Mouse (Mus musculus) stomach, embryonic 15.5 days (tissue): Measurements from ENCODE around the gene Klc4. TPM values are rescaled to one million over a fixed set of nuclear protein-coding genes. Genes with fewer than 3 reads are reported as not detected.

Experiments used
- ATAC-seq: fragments of 200-750 bp; cut with Nextera tagmentation; 2 replicates; pipeline ENCODE4 v1.8.0; 2017; ENCODE audit warnings: low read depth, moderate number of reproducible peaks, moderate TSS enrichment; ENCODE audit not compliant: insufficient read depth, low FRiP score
- H3K27ac ChIP-seq: fragments of 300-500 bp; sonication (generic); 2 replicates; pipeline ENCODE4 v1.5.1; 2015; ENCODE audit warnings: mild to moderate bottlenecking, inconsistent platforms
- H3K27me3 ChIP-seq: fragments of 300-500 bp; sonication (generic); replicated peaks from 2 replicates; pipeline ENCODE4 v1.6.1; 2015; ENCODE audit warnings: inconsistent platforms
- H3K36me3 ChIP-seq: fragments of 300-500 bp; sonication (generic); 2 replicates; pipeline ENCODE4 v1.6.1; 2015; ENCODE audit warnings: inconsistent platforms
- H3K4me1 ChIP-seq: fragments of 300-500 bp; sonication (generic); 2 replicates; pipeline ENCODE4 v1.6.1; 2015; ENCODE audit warnings: inconsistent platforms
- H3K4me2 ChIP-seq: fragments of 300-500 bp; sonication (generic); 2 replicates; pipeline ENCODE4 v1.6.1; 2015; ENCODE audit warnings: mild to moderate bottlenecking, inconsistent platforms
- H3K4me3 ChIP-seq: fragments of 300-500 bp; sonication (generic); replicated peaks from 2 replicates; pipeline ENCODE4 v1.5.1; 2015; ENCODE audit warnings: inconsistent platforms
- H3K9ac ChIP-seq: fragments of 300-500 bp; sonication (generic); 2 replicates; pipeline ENCODE4 v1.6.1; 2015; ENCODE audit warnings: inconsistent platforms
- H3K9me3 ChIP-seq: fragments of 300-500 bp; sonication (generic); 2 replicates; pipeline ENCODE4 v1.6.1; 2016; ENCODE audit warnings: inconsistent platforms
- WGBS: fragments of 180-500 bp; shearing (Covaris S2); methylation state at CpG from one replicate; pipeline ENCODE4 v1.1.7; 2015; 5-methylcytosine and 5-hydroxymethylcytosine counted together
- polyA plus RNA-seq: library from polyadenylated mRNA; unstranded; fragments of >200 nt; fragmentation: Nextera tagmentation; extraction: Ambion mirVana; gene quantifications from 2 replicates; pipeline ENCODE4 v1.2.1, GENCODE M21; 2015

The Klc4 gene
- polyA plus RNA-seq, 1 experiment from 2014 or later = 38.4 TPM

DNA sequence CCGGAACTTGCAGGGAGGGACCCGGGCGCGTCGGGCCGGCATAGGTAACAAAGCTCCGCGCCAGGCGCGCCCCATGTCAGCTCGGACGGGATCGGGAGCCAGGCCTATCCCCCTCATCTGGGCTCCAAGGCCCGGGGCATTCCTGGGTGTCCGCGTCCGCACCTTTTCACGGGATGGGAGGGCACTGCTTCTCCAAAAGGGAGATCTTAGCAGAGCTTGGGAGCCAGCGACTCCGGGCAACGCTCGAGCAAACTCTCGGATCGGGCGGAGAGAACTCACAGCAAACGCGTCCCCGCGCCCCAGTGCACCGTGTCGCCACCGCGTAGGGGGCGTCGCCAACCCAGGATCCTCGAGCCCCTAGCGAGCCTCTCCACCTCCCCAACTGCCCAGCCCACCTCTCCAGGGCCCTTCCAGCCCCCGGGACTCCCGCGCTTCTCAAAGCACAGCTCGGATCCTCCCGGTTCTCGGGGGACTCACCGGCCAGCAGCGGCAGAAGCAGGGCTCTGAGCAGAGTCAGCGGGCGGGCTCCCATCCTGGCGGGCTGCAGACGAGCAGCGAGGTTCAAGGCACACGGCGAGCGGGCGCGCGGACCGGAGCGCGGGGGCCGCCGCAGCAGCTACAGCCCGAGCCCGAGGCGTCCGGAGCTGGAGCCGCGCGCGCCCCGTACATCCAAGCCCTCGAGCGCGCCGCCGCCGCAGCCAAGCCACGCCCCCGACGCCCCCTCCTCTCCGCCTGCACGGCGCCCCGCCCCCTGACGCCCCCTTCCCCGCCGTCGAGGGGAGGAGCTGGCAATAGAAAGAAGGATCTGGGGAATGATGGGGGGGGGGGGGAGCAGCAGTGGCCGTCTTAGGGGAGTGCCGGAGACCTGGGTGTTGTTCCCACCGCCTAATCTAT is 16.8 kb downstream of the Klc4 start, which contains the start of gene Ptk7:
Gene Ptk7, minus strand, starts transcription at position 714 of the 894 bp plus-strand sequence.
- H3K4me1 ChIP-seq = peaks cover 55% of the 10 kb centered on the region
- H3K27me3 ChIP-seq = no peaks in the 10 kb centered on the region
- ATAC-seq = peak; percentile 61
- no peaks in the 10 kb centered on the region for H3K9me3 ChIP-seq
- under 1% methylated on average over 79 of the region's 90 CpGs for WGBS
- H3K27ac ChIP-seq = peak within 1 kb of the TSS; percentile 96
- peak within 1 kb of the TSS; percentile 71 for H3K4me2 ChIP-seq
- H3K36me3 ChIP-seq = peaks cover 11% of the 10 kb centered on the region
- peak within 1 kb of the TSS; percentile 97 for H3K9ac ChIP-seq
- H3K4me3 ChIP-seq = peak within 1 kb of the TSS; percentile 89

DNA sequence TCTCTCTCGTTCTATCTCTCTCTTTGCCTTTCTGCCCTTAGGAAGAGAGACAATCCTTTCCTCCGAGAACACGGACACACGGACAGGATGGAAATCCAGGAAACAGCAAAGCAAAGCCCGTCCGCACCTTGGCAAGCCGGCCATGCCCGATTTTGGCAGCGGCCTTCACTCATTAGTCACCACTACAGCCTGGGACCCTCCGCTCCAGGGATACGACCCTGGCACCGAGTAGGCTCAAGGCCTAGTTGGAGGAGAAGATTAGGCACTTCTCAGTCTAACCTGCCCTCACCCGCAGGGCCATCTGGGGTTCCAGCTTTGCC is 17.4 kb downstream of the Klc4 start:
- Histone ChIP-seq H3K27me3 (no peaks in the 10 kb centered on the region), H3K4me3 (peak overlapping the region; percentile 89), H3K36me3 (peaks cover 5% of the 10 kb centered on the region), H3K27ac (peak overlapping the region; percentile 96), H3K9ac (peak overlapping the region; percentile 97), H3K4me1 (peaks cover 60% of the 10 kb centered on the region), H3K4me2 (peak overlapping the region; percentile 71), H3K9me3 (no peaks in the 10 kb centered on the region)
- no peak for ATAC-seq
- WGBS = under 1% methylated on average over 13 of the region's 13 CpGs

DNA sequence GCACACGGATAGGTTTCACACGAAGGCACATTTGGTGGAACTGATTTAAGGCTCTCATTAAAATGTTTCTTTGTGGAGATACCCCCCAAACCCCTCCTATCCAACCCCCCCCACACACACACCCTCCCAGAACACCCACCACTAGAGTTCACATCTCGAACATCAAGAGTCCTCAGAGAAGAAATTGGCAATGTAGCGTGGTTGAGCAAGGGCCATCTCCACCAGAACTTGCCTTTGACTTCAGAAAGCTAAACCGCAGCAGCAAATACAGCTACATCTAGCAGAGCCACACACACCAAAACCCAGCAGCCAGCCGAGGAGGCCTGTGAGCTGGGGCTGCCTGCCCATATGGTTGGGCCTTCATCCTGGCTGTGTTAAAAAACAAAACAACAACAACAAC is 18.4 kb downstream of the Klc4 start:
- peak overlapping the region; percentile 96; the same call in 1 of the 2 replicates for H3K27ac ChIP-seq
- H3K9me3 ChIP-seq = no peaks in the 10 kb centered on the region
- 30% methylated on average over 6 of the region's 6 CpGs for WGBS
- H3K4me2 ChIP-seq = peak overlapping the region; percentile 71
- peaks cover 69% of the 10 kb centered on the region for H3K4me1 ChIP-seq
- H3K36me3 ChIP-seq = peaks cover 4% of the 10 kb centered on the region; the same call in 1 of the 2 replicates
- no peak for ATAC-seq
- H3K4me3 ChIP-seq = peak overlapping the region; percentile 89
- H3K9ac ChIP-seq = peak overlapping the region; percentile 97; the same call in 1 of the 2 replicates
- H3K27me3 ChIP-seq = no peaks in the 10 kb centered on the region

DNA sequence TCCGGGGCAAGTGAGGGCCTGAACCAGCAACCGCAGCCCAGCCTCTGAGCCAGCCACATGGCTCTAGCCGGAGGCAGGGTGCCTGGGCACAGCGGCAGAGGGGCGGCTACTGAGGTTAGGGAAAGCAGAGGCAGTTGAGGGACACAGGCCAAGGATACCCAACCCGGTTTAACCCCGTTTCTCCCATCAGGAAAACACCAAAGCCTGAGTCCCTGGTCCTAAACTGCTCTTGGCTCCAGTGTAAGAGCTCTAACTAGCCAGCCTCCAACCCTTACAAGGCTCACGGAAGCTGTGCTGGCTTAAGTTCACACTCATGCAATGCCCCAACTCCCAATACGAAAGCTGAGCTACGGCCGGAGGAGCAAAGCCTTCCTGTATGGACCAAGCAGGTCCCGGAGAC is 21.2 kb downstream of the Klc4 start:
- Histone ChIP-seq H3K36me3 (no peaks in the 10 kb centered on the region), H3K27ac (peak overlapping the region; percentile 74), H3K9ac (no peak overlapping the region), H3K4me3 (no peak overlapping the region), H3K4me2 (peak overlapping the region; percentile 25), H3K9me3 (no peaks in the 10 kb centered on the region), H3K27me3 (no peaks in the 10 kb centered on the region), H3K4me1 (peaks cover 75% of the 10 kb centered on the region)
- 59% methylated on average over 12 of the region's 12 CpGs for WGBS
- ATAC-seq = no peak

DNA sequence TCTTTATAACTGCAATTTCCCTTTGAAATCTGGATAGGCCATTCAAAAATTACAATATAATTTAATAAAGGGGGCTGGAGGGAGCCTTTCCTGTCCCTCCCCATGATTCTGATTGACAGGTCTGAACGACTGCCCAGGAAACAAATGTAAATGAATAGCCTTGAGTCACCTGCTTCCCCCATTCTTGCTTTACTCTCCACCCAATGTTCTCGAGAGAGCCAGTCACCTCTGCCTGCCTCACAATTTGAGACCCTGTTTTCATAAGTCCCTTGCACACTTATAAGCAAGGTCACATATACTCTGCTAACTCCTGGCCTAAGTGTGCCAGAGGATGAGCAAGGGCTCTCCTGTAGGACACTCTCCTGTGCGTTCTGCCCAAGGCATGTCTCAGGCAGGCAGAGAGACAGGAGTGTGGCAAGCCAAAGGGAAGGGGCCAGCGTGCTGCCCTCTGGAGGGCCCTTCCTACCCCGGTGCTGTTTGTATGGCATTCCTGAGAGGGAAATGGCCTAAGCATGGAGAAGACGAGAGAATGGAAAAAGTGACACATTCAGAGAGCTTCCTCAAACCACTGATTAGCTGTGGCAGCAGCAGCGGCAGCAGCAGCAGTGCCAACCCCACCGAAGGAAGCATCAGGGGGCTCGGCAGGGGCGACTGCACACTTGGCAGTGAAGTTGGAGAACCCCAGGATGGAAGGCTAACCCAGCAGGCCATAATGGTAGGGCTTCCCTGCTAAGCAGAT is 21.8 kb downstream of the Klc4 start:
- Histone ChIP-seq H3K9me3 (no peaks in the 10 kb centered on the region), H3K9ac (no peak overlapping the region), H3K4me1 (peaks cover 81% of the 10 kb centered on the region), H3K4me2 (peak overlapping the region; percentile 25), H3K4me3 (no peak overlapping the region), H3K27ac (peak overlapping the region; percentile 74), H3K36me3 (no peaks in the 10 kb centered on the region), H3K27me3 (no peaks in the 10 kb centered on the region)
- WGBS = 27% methylated on average over 10 of the region's 10 CpGs
- ATAC-seq = no peak

DNA sequence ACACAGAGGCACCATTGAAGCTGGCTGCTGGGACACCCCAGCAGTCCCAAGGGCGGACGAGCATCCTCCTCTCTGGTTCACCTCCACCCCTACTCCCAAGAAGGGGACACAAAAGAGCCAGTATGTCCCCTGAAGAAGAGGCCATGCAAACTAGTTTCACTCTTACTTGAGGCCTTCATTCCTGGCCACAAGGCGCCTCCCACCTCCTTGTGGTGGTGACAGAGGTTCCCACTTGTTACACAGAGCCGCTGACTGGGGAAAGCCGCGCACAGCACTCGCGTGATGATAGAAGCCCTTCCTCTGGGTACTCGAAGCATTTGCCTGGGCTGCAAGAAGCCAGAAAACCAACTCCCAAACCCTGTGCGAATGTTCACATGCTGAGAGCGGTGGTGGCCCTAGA is 23.6 kb downstream of the Klc4 start:
- Histone ChIP-seq H3K27me3 (no peaks in the 10 kb centered on the region), H3K4me2 (no peak overlapping the region), H3K4me1 (peaks cover 91% of the 10 kb centered on the region), H3K9ac (no peak overlapping the region), H3K4me3 (no peak overlapping the region), H3K36me3 (no peaks in the 10 kb centered on the region), H3K9me3 (no peaks in the 10 kb centered on the region), H3K27ac (peak overlapping the region; percentile 53)
- no peak for ATAC-seq
- 60% methylated on average over 11 of the region's 11 CpGs for WGBS

DNA sequence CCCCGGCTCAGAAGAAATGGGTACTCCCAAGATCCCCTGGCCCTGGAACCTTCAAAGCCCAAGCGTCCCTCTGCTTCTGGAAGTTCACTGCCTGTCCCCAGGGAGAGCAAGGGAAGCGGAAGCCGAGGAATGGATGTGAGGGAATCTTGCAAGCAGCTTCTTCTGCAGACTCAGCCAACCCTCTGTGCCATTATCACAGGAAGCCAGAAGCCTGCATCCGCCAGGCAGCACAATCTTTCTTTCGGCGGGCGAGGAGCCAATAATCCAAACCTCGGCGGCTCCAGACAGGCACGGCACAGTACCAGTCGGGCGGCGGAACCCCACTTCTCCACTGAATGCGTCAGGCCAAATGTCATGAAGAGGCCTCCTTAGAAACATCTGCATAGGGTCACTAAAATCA is 24.5 kb downstream of the Klc4 start:
- Histone ChIP-seq H3K27ac (peak overlapping the region; percentile 53; the same call in 1 of the 2 replicates), H3K9me3 (no peaks in the 10 kb centered on the region), H3K27me3 (no peaks in the 10 kb centered on the region), H3K4me3 (no peak overlapping the region), H3K4me2 (peak overlapping the region; percentile 26; the same call in 1 of the 2 replicates), H3K36me3 (no peaks in the 10 kb centered on the region), H3K4me1 (peaks cover 89% of the 10 kb centered on the region), H3K9ac (no peak overlapping the region)
- 31% methylated on average over 15 of the region's 15 CpGs for WGBS
- no peak for ATAC-seq

DNA sequence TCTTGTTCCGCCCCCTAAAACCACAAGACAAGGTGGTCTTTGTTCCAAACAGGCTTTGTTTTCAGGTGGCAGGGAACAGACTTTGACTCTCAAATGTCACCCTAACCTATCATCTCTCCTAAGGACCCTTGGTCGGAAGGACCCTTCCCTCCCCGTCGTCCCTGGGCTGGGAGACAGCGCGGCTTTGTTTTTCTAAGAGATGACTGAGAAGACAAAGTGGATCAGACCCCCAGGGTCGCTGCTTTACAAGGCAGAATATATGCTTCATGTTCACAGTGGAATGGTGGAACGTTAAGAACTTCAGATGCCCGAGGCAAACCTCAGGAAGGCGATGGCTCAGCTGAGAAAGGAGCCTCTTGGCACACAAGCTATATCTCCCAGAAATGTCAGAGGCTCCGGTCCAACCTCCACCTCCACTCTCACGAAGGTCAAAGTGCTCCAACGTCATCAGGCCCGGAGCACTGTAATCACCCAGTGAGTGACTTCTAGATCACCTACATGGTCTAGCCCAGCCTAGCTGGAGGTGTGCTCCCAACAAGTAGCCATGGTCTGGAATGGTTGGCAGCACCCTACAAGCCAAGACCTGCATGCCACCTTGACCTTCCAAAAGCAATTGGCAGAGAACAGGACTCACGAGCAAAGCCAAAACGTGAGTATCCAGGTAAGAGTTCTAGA is 26.0 kb downstream of the Klc4 start:
- WGBS = 39% methylated on average over 16 of the region's 16 CpGs
- Histone ChIP-seq H3K27me3 (no peaks in the 10 kb centered on the region), H3K4me2 (peak overlapping the region; percentile 44), H3K4me3 (no peak overlapping the region; the same call in 1 of the 2 replicates), H3K4me1 (peaks cover 85% of the 10 kb centered on the region), H3K36me3 (no peaks in the 10 kb centered on the region), H3K9me3 (no peaks in the 10 kb centered on the region), H3K27ac (peak overlapping the region; percentile 92), H3K9ac (peak overlapping the region; percentile 19; the same call in 1 of the 2 replicates)
- no peak for ATAC-seq

DNA sequence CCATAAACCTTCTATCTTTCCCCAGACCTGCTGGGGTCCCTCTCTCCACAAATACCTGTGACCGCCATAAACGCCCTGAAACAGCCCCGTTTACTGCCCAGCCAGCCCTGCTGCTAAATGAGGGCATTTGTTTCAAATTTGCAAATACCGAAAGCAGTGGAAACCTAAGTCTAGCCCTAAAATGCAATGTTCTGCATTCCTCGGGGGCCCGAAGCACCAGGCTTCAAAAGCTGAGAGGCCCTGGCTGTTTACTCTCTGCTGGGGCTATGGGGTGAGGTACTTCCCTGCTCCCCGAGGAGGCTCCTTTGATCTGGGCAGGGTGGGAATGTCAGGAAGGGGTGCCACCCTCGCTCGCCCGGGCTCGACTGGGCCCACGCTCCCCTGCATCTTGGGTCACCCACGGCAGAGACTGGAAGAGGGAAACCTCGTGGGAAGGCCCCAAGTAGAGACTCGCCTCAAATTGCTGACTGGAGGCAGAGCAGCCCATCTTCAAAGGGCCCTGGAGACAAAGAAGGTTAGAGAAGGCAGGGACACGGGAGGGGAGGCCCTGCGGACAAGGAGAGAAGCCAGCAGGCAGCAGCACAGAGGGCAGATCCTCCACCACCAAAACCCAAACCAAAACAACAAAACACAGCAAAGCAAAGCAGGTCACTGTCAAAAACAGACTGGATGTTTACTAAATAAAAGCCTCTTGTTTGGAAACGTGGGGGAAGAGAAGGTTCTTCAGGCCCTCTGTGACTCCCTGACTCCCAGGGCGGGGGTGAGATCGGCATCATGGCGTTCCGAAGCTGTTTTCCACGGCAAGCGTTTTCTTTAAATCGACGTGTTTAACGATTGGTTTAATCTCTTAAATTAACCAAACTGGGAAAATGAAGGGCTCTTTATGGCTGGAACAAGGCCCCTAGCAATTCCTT is 26.8 kb downstream of the Klc4 start:
- Histone ChIP-seq H3K4me2 (peak overlapping the region; percentile 44), H3K9ac (peak overlapping the region; percentile 19; the same call in 1 of the 2 replicates), H3K36me3 (no peaks in the 10 kb centered on the region), H3K4me3 (peak overlapping the region; percentile 9), H3K9me3 (no peaks in the 10 kb centered on the region), H3K27me3 (no peaks in the 10 kb centered on the region), H3K27ac (peak overlapping the region; percentile 92), H3K4me1 (peaks cover 80% of the 10 kb centered on the region)
- 19% methylated on average over 27 of the region's 27 CpGs for WGBS
- ATAC-seq = peak; percentile 33; the same call in 1 of the 2 replicates

DNA sequence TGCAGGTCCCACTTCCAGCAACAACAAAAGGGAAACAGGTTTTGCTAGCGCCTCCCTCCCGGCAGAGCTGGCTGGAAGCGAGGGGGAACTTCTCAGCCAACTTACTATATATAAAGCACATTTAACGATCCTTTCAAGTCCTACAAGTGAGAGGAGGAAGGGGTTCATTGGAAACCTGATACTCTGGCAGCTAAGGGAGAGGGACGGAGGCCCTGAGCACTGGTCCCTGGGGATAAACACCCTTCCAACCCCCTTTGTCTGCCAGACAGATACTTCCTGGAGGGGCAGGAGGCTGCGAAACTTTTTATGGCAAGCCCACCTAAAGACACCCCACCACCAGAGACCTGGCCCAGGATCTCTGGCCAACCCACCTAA is 27.4 kb downstream of the Klc4 start:
- Histone ChIP-seq H3K27me3 (no peaks in the 10 kb centered on the region), H3K27ac (peak overlapping the region; percentile 92), H3K4me3 (peak overlapping the region; percentile 9), H3K9me3 (no peaks in the 10 kb centered on the region), H3K9ac (no peak overlapping the region; the same call in 1 of the 2 replicates), H3K36me3 (no peaks in the 10 kb centered on the region), H3K4me2 (peak overlapping the region; percentile 44), H3K4me1 (peaks cover 80% of the 10 kb centered on the region)
- WGBS = 15% methylated on average over 6 of the region's 6 CpGs
- ATAC-seq = peak; percentile 29; the same call in 1 of the 2 replicates

DNA sequence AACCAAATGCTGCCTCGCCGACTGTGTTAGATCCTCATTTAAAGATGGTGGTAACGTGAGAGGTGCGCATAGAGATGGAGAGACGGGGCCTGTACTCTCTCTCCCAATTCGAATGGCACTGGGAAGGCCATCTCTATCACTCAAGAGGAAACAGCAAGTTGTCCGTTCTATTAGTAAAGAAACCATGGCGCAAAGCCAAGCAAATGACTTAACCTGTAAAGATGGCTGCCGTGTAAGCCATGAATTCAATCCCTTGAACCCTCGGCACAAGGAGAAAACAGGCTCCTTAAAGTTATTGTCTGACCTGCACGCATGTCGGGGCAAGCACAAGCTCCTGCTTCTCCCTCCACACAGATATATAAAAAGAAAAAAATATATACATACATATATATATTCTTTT is 28.0 kb downstream of the Klc4 start:
- no peak overlapping the region for H3K4me3 ChIP-seq

More for the DNA sequence above, 28.0 kb downstream of the Klc4 start:
- Histone ChIP-seq H3K27me3 (no peaks in the 10 kb centered on the region), H3K4me1 (peaks cover 82% of the 10 kb centered on the region), H3K9ac (no peak overlapping the region), H3K4me2 (peak overlapping the region; percentile 44), H3K36me3 (no peaks in the 10 kb centered on the region), H3K9me3 (no peaks in the 10 kb centered on the region), H3K27ac (peak overlapping the region; percentile 92)
- no peak for ATAC-seq
- 41% methylated on average over 12 of the region's 12 CpGs for WGBS
